Comparison of ENCODE assay signal across 9 mouse cellular contexts in genomic region chr10:25386868-25387267, GRCm38 (mm10). TPM values are rescaled to one million over a fixed set of nuclear protein-coding genes. Genes with fewer than 3 reads are reported as not detected.
A peak's percentile ranks its signal among the peaks of the same experiment; 100 is the strongest.
DNase-seq lines count a peak whose midpoint lies in the region; ATAC-seq and TF ChIP-seq lines count a peak whose summit lies in the region.
"Had no signal": no experiment of that assay in that cellular context is flagged by ENCODE, and none has a peak within 500 bp of the region (broad histone marks: within the 10 kb centered on the region; RNA-seq: fewer than 3 reads in every experiment).

No protein-coding gene starts in this region.

- no peak overlapping the region for H3K4me2 ChIP-seq in stomach, embryonic 16.5 days (ENCODE audit: low read depth, low read length)
- no peak overlapping the region for H3K4me2 ChIP-seq in stomach, postnatal 0 days (replicated peaks; ENCODE audit: low read depth)
- H3K4me2 ChIP-seq in heart, embryonic 16.5 days (ENCODE audit: low read depth, low read length), result 0 out of 2 replicates have a peak overlapping the region, but pooled peaks have one; percentile 4
- peak overlapping the region; percentile 40 for H3K4me2 ChIP-seq in limb, embryonic 12.5 days

- ATAC-seq in stomach, embryonic 16.5 days (ENCODE audit: insufficient read depth, low FRiP score), result peak; percentile 53; the same call in 1 of the 2 replicates
- ATAC-seq in stomach, postnatal 0 days (ENCODE audit: low FRiP score, low TSS enrichment), result no peak
- ATAC-seq in heart, embryonic 16.5 days (replicated peaks; ENCODE audit: extremely low read depth, insufficient read depth, low FRiP score), result peak; percentile 49; the same call in 1 of the 2 replicates
- ATAC-seq in limb, embryonic 12.5 days (ENCODE audit: insufficient number of reproducible peaks, insufficient read depth, low FRiP score, low TSS enrichment, low read depth), result no peak
- ATAC-seq: forebrain, postnatal 0 days had no signal

- no peak overlapping the region for H3K4me3 ChIP-seq in stomach, embryonic 16.5 days (replicated peaks; ENCODE audit: low read length)
- H3K4me3 ChIP-seq in stomach, postnatal 0 days (ENCODE audit: low read depth, low read length), result no peak overlapping the region
- H3K4me3 ChIP-seq in heart, embryonic 16.5 days (ENCODE audit: low read length), result no peak overlapping the region
- H3K4me3 ChIP-seq in limb, embryonic 12.5 days (replicated peaks), result no peak overlapping the region

- peaks cover 14% of the 10 kb centered on the region; the same call in 1 of the 2 replicates for H3K4me1 ChIP-seq in stomach, embryonic 16.5 days (ENCODE audit: control insufficient read depth, insufficient read depth, low read length)
- H3K4me1 ChIP-seq in stomach, postnatal 0 days (replicated peaks; ENCODE audit: control insufficient read depth, insufficient read depth), result no peaks in the 10 kb centered on the region
- H3K4me1 ChIP-seq in heart, embryonic 16.5 days (ENCODE audit: control insufficient read depth, insufficient read depth, low read length), result peaks cover 32% of the 10 kb centered on the region
- peaks cover 70% of the 10 kb centered on the region for H3K4me1 ChIP-seq in limb, embryonic 12.5 days (replicated peaks)

- no peaks in the 10 kb centered on the region for H3K27me3 ChIP-seq in stomach, embryonic 16.5 days (ENCODE audit: control insufficient read depth, insufficient read depth, low read length)
- no peaks in the 10 kb centered on the region for H3K27me3 ChIP-seq in stomach, postnatal 0 days (ENCODE audit: control insufficient read depth, insufficient read depth, low read length)
- H3K27me3 ChIP-seq in heart, embryonic 16.5 days (ENCODE audit: control insufficient read depth, insufficient read depth, low read length), result no peaks in the 10 kb centered on the region
- H3K27me3 ChIP-seq in limb, embryonic 12.5 days, result no peaks in the 10 kb centered on the region

- H3K27ac ChIP-seq in stomach, embryonic 16.5 days (ENCODE audit: low read length), result no peak overlapping the region
- no peak overlapping the region for H3K27ac ChIP-seq in stomach, postnatal 0 days (replicated peaks)
- 0 out of 2 replicates have a peak overlapping the region, but pooled peaks have one; percentile 11 for H3K27ac ChIP-seq in heart, embryonic 16.5 days (ENCODE audit: low read length)
- peak overlapping the region; percentile 97 for H3K27ac ChIP-seq in limb, embryonic 12.5 days

- no peak for TF ChIP-seq CTCF in stomach, postnatal 0 days (IDR thresholded peaks at IDR 0.05; ENCODE audit: low read depth)

- no peaks in the 10 kb centered on the region for H3K9me3 ChIP-seq in stomach, embryonic 16.5 days (replicated peaks; ENCODE audit: control insufficient read depth, low read length)
- H3K9me3 ChIP-seq in stomach, postnatal 0 days (ENCODE audit: control insufficient read depth, low read length), result no peaks in the 10 kb centered on the region
- H3K9me3 ChIP-seq in heart, embryonic 16.5 days (replicated peaks; ENCODE audit: control insufficient read depth, low read length), result no peaks in the 10 kb centered on the region
- no peaks in the 10 kb centered on the region for H3K9me3 ChIP-seq in limb, embryonic 12.5 days

- no peak for TF ChIP-seq EP300 in stomach, postnatal 0 days (optimal IDR thresholded peaks at IDR 0.05)

- H3K36me3 ChIP-seq in stomach, embryonic 16.5 days (ENCODE audit: control insufficient read depth, insufficient read depth, low read length), result no peaks in the 10 kb centered on the region
- H3K36me3 ChIP-seq in stomach, postnatal 0 days (ENCODE audit: control insufficient read depth, insufficient read depth, low read length), result no peaks in the 10 kb centered on the region
- no peaks in the 10 kb centered on the region for H3K36me3 ChIP-seq in heart, embryonic 16.5 days (ENCODE audit: control insufficient read depth, insufficient read depth)
- H3K36me3 ChIP-seq in limb, embryonic 12.5 days, result no peaks in the 10 kb centered on the region

- no peak for DNase-seq in stomach, postnatal 0 days (ENCODE audit: low spot score)
- DNase-seq in urinary bladder, adult 2 months (ENCODE audit: low spot score), result no peak
- no peak for DNase-seq in urinary bladder, adult 18-20 months (ENCODE audit: low spot score in 2 of 2)
- no peak for DNase-seq in spleen, postnatal 14 days (ENCODE audit: low spot score in 2 of 2)
- DNase-seq: cerebellum, adult 9-10 months; forebrain, postnatal 0 days had no signal

- WGBS in stomach, embryonic 16.5 days, result 80% methylated on average over 4 of the region's 4 CpGs
- 73% methylated on average over 4 of the region's 4 CpGs for WGBS in stomach, postnatal 0 days
- 58% methylated on average over 4 of the region's 4 CpGs for WGBS in heart, embryonic 16.5 days
- 71% methylated on average over 4 of the region's 4 CpGs for WGBS in limb, embryonic 12.5 days

- H3K9ac ChIP-seq in stomach, embryonic 16.5 days (ENCODE audit: low read length), result no peak overlapping the region
- H3K9ac ChIP-seq in stomach, postnatal 0 days (ENCODE audit: low read length), result no peak overlapping the region
- H3K9ac ChIP-seq in heart, embryonic 16.5 days (ENCODE audit: low read length), result no peak overlapping the region
- no peak overlapping the region for H3K9ac ChIP-seq in limb, embryonic 12.5 days (replicated peaks)
- H3K9ac ChIP-seq: forebrain, postnatal 0 days had no signal

RNA-seq across cellular contexts. Expression of gene Epb41l2, which starts 27.3 kb away (rescaled TPM):
- 60.9 and 62.8 TPM in 2 replicates for polyA plus RNA-seq in stomach, embryonic 16.5 days (2015; fragmentation: Nextera tagmentation; extraction: Ambion mirVana)
- polyA plus RNA-seq in stomach, postnatal 0 days (2015; fragmentation: Nextera tagmentation; extraction: Ambion mirVana), result 18.2 and 19.3 TPM in 2 replicates
- polyA plus RNA-seq in heart, embryonic 16.5 days (2015; fragmentation: Nextera tagmentation; extraction: Ambion mirVana), result 49.8 and 52.1 TPM in 2 replicates
- polyA plus RNA-seq in limb, embryonic 12.5 days (2016; fragmentation: Nextera tagmentation; extraction: Ambion mirVana), result 106 and 111 TPM in 2 replicates
- polyA plus RNA-seq in urinary bladder, adult 2 months (2012; rRNA removed), result 77.6 and 88.4 TPM in 2 replicates

Comparison
In these comparisons a context has a peak if more than half of its experiments do, and no peak if none do; other contexts are left out.
1. ATAC-seq: peak in stomach, embryonic 16.5 days (single experiment) and heart, embryonic 16.5 days (single experiment); none in stomach, postnatal 0 days (single experiment) and limb, embryonic 12.5 days (single experiment).
2. H3K27ac ChIP-seq: peak in heart, embryonic 16.5 days (single experiment) and limb, embryonic 12.5 days (single experiment); none in stomach, embryonic 16.5 days (single experiment) and stomach, postnatal 0 days (single experiment).
3. H3K4me2 ChIP-seq: peak in heart, embryonic 16.5 days (single experiment) and limb, embryonic 12.5 days (single experiment); none in stomach, embryonic 16.5 days (single experiment) and stomach, postnatal 0 days (single experiment).